Mouse (Mus musculus) heart, postnatal 36 days (tissue): ENCODE results near the gene Sdr39u1. TPM values are rescaled to one million over a fixed set of nuclear protein-coding genes. Genes with fewer than 3 reads are reported as not detected.

Source experiments
- DNase-seq, 2 experiments: peaks; one replicate each; pipeline ENCODE4 v3.0.0; 2021 to 2022
- intact Hi-C: fragments of 180-260 bp; cut with DNase I; formaldehyde crosslinking; loops from one replicate; pipeline ENCODE4 v1.15.1; 2025
- total RNA-seq, 2 experiments: library from RNA; stranded (reverse); gene quantifications; 2 replicates each; pipeline ENCODE4 v1.2.3; 2021

The Sdr39u1 gene
- total RNA-seq, 2 experiments from 2014 or later, result 109 to 116 TPM

GRCm38 (mm10) chr14:55862970-55863369 is 37.1 kb downstream of the Sdr39u1 start:
- no peak for DNase-seq
- intact Hi-C loops, result loop anchor here (1.0 kb wide), 1 partner anchor 41 kb away; no protein-coding TSS in a partner anchor

- no peak for DNase-seq
Observed at GRCm38 (mm10) chr14:55862186-55862585, 37.9 kb downstream of the Sdr39u1 start.

GRCm38 (mm10) chr14:55857588-55857987 is 42.5 kb downstream of the Sdr39u1 start:
- intact Hi-C loops, result no loop called here
- DNase-seq, result no peak

More at GRCm38 (mm10) chr14:55862186-55862585, 37.9 kb downstream of the Sdr39u1 start:
- intact Hi-C loops, result no loop called here

GRCm38 (mm10) chr14:55855101-55855561 is 45.0 kb downstream of the Sdr39u1 start:
- intact Hi-C loops, result loop anchor here (2.0 kb wide), 1 partner anchor 30 kb away; the partner anchor contains the start of genes Cbln3 and Khnyn
- DNase-seq, result peak; percentile 40 to 43

- intact Hi-C loops, result loop anchor here (2.0 kb wide), 1 partner anchor 30 kb away; the partner anchor contains the start of genes Cbln3 and Khnyn
- DNase-seq, result peak in 1 of 2 experiments; percentile 28
Observed at GRCm38 (mm10) chr14:55854406-55855100, 45.5 kb downstream of the Sdr39u1 start.

GRCm38 (mm10) chr14:55853621-55854285 is 46.3 kb downstream of the Sdr39u1 start, which contains the start of gene Nynrin:
TSS of gene Nynrin (plus strand) at chr14:55854010.
- peak; percentile 69 to 76 for DNase-seq
- intact Hi-C loops, result loop anchor here (2.0 kb wide), 1 partner anchor 31 kb away; the partner anchor contains the start of genes Cbln3 and Khnyn

DNA sequence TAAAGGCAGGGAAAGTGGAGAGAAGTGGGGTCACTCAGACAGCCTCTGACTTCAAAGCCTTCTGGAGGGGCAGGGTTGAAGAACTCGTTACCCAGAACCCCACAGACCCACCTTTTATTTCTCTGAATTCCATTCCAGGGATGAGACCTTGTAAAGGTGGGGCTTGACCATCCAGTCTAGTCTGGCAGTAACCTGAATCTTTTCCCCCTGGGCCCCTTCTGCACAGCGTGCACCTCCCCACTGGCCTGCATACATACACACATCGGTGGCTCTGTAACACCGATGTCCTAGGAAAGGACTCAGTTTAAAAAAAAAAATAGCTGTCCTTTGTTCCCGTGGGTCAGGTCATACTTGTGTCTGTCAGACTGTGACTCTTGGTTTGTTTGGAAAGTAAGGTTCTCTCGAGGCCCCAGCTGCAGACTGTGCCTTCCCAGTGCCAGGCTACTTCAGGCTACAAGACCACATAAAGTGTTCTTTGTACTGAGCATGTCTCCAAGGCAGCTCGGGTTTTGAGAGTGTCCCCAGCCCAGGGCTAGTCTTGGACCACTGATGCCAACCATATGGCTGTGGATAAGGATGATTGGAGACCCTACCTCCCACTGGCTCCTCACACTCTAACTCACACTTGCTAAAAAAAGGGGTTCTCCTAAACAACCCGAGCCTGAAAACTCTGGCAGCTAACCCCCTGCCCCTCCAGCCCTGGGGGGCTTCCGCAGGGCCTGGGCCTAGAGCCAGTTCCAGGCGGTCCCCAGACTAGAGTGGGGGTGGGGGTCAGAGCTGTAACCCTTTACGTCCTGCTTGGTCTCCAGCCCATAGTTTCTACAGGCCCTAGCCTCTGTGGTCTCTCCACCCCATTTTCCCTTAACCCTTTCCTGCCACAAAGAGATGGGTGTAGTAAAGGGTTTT is 47.2 kb downstream of the Sdr39u1 start:
- intact Hi-C loops, result no loop called here
- DNase-seq, result no peak

- intact Hi-C loops, result no loop called here
- DNase-seq, result no peak
Observed at GRCm38 (mm10) chr14:55850885-55851284, 49.2 kb downstream of the Sdr39u1 start.

Other genes starting within 250 kb of the Sdr39u1 start
- gene Mdp1, start 239.8 kb downstream of the Sdr39u1 start, total RNA-seq, result 10 to 100 TPM; 42.6 to 57.7 TPM
- 10 to 100 TPM; 10.8 to 11.0 TPM for gene Gmpr2, start 228.4 kb downstream of the Sdr39u1 start, total RNA-seq
- 100 to 1,000 TPM; 242 to 257 TPM for gene Nedd8, start 228.2 kb downstream of the Sdr39u1 start, total RNA-seq
- gene Tinf2, start 218.5 kb downstream of the Sdr39u1 start, total RNA-seq, result 10 to 100 TPM in 1 of 2 experiments, 1 to 10 TPM in 1; 10.0 to 12.9 TPM
- under 1 TPM; 0.31 to 0.33 TPM for gene Tgm1, start 186.4 kb downstream of the Sdr39u1 start, total RNA-seq
- gene Rabggta, start 178.0 kb downstream of the Sdr39u1 start, total RNA-seq, result 10 to 100 TPM; 12.7 to 13.3 TPM
- gene Dhrs1, start 154.6 kb downstream of the Sdr39u1 start, total RNA-seq, result 10 to 100 TPM; 41.3 to 44.2 TPM
- 10 to 100 TPM in 1 of 2 experiments, 1 to 10 TPM in 1; 8.4 to 12.8 TPM for gene Nop9, start 154.6 kb downstream of the Sdr39u1 start, total RNA-seq
- 1 to 10 TPM in 1 of 2 experiments, under 1 TPM in 1; 0.64 to 1.6 TPM for gene Cideb, start 141.8 kb downstream of the Sdr39u1 start, total RNA-seq
- gene Ltb4r2, start 138.9 kb downstream of the Sdr39u1 start, total RNA-seq, result under 1 TPM in 1 of 2 experiments, not detected in 1; 0.19 TPM
- gene Ltb4r1, start 134.3 kb downstream of the Sdr39u1 start, total RNA-seq, result under 1 TPM in 1 of 2 experiments, not detected in 1; 0.24 TPM
- 10 to 100 TPM; 18.0 to 21.0 TPM for gene Adcy4, start 116.2 kb downstream of the Sdr39u1 start, total RNA-seq
- 1 to 10 TPM; 3.0 to 5.1 TPM for gene Ripk3, start 111.4 kb downstream of the Sdr39u1 start, total RNA-seq
- 1 to 10 TPM; 5.0 to 5.1 TPM for gene Nfatc4, start 77.1 kb downstream of the Sdr39u1 start, total RNA-seq
- gene Nynrin, start 46.3 kb downstream of the Sdr39u1 start, total RNA-seq, result 10 to 100 TPM in 1 of 2 experiments, 1 to 10 TPM in 1; 9.5 to 10.5 TPM
- gene Cbln3, start 15.9 kb downstream of the Sdr39u1 start, total RNA-seq, result under 1 TPM in 1 of 2 experiments, not detected in 1; 0.19 TPM
- 10 to 100 TPM; 13.0 to 14.7 TPM for gene Khnyn, start 15.3 kb downstream of the Sdr39u1 start, total RNA-seq
- gene Cma1, start 44.4 kb upstream of the Sdr39u1 start, total RNA-seq, result 1 to 10 TPM; 1.5 to 1.7 TPM
- gene Cma2, start 50.7 kb upstream of the Sdr39u1 start, total RNA-seq, result not detected
- gene Mcpt1, start 117.7 kb upstream of the Sdr39u1 start, total RNA-seq, result not detected
- gene Mcpt9, start 130.2 kb upstream of the Sdr39u1 start, total RNA-seq, result not detected
- gene Mcpt2, start 141.7 kb upstream of the Sdr39u1 start, total RNA-seq, result not detected
- gene Mcpt4, start 162.0 kb upstream of the Sdr39u1 start, total RNA-seq, result 1 to 10 TPM; 1.2 to 1.9 TPM
- not detected for gene Mcpt8, start 185.0 kb upstream of the Sdr39u1 start, total RNA-seq
- not detected for gene Ctsg, start 202.3 kb upstream of the Sdr39u1 start, total RNA-seq
- not detected for gene Gzme, start 220.3 kb upstream of the Sdr39u1 start, total RNA-seq
- not detected for gene Gzmd, start 232.3 kb upstream of the Sdr39u1 start, total RNA-seq